Mouse (Mus musculus) megakaryocyte progenitor cell, adult 5-6 weeks (primary cell): ENCODE measurements around the gene 3830403N18Rik. TPM values are rescaled to one million over a fixed set of nuclear protein-coding genes. Genes with fewer than 3 reads are reported as not detected.
"Not testable (repeated sequence)": the region's sequence is repeated elsewhere in the genome, so short reads cannot be mapped to it uniquely, and the experiment has no call there.

Experiments
- ATAC-seq: replicated peaks from 2 replicates; pipeline ENCODE4 v1.8.0; 2016; ENCODE audit warnings: mild to moderate bottlenecking, moderate TSS enrichment, inconsistent platforms; ENCODE audit not compliant: poor library complexity
- total RNA-seq, 2 experiments: library from RNA; stranded (forward) in 1 of 2; stranded (reverse) in 1 of 2; fragments of 157-497, 149-512 nt in 1 of 2; fragments of 200-1000 nt in 1 of 2; gene quantifications; 2 replicates each; pipeline versions ENCODE4 v1.2.3 to v1.2.4; 2015 to 2017

Gene 3830403N18Rik
- total RNA-seq (2015) (1.2 and 3.9 TPM in 2 replicates), total RNA-seq (2017) (2.4 and 3.5 TPM in 2 replicates)

GRCm38 (mm10) chrX:56136336-56136909 lies at the start of gene 3830403N18Rik:
Gene 3830403N18Rik (plus strand): TSS chrX:56136572.
- not testable (repeated sequence) for ATAC-seq

DNA sequence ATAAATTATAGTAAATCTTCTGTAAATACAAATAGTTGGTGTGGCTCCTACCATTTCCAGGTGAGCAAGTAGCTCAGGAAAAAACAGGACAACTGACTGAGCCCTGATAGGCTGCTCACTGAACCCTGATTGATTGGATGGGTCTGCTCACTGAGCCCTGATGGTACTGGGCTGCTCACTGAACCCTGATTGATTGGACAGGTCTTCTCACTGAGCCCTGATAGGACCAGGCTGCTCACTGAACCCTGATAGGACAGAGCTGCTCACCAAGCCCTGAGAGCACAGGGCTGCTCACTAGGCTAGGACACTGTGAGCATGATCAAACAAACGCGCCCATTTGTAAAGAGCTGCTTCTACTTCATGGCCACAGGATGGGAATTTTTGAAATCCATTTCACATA lies 15.0 kb downstream of the 3830403N18Rik start:
- ATAC-seq = no peak

- not testable (repeated sequence) for ATAC-seq
Measured at GRCm38 (mm10) chrX:56186449-56186848, 50.1 kb downstream of the 3830403N18Rik start.

Other genes starting within 250 kb of the 3830403N18Rik start
- not detected in 2 replicates for gene Gm773, start 76.3 kb downstream of the 3830403N18Rik start, total RNA-seq (2015)
- gene Gm773, start 76.3 kb downstream of the 3830403N18Rik start, total RNA-seq (2017) = not detected in 2 replicates
- gene Zfp449, start 209.8 kb downstream of the 3830403N18Rik start, total RNA-seq (2015) = 1.9 and 2.3 TPM in 2 replicates
- 1.7 and 2.3 TPM in 2 replicates for gene Zfp449, start 209.8 kb downstream of the 3830403N18Rik start, total RNA-seq (2017)
- 0.07 and 0.22 TPM in 2 replicates for gene Smim10l2a, start 238.0 kb downstream of the 3830403N18Rik start, total RNA-seq (2015)
- 0.74 and 0.83 TPM in 2 replicates for gene Smim10l2a, start 238.0 kb downstream of the 3830403N18Rik start, total RNA-seq (2017)